Mouse (Mus musculus) lung, embryonic 14.5 days (tissue): ENCODE results near the gene Olfr498. TPM values are rescaled to one million over a fixed set of nuclear protein-coding genes. Genes with fewer than 3 reads are reported as not detected.

Experiments
- ATAC-seq: fragments of 200-750 bp; cut with Nextera tagmentation; 2 replicates; pipeline ENCODE4 v1.8.0; 2017; ENCODE audit warnings: mild to moderate bottlenecking, moderate TSS enrichment, moderate library complexity; ENCODE audit not compliant: insufficient read depth
- DNase-seq: peaks from one replicate; pipeline ENCODE4 v3.0.0-alpha.2; 2015
- H3K27ac ChIP-seq: fragments of 300-500 bp; sonication (generic); 2 replicates; pipeline ENCODE4 v1.5.1; 2014; ENCODE audit warnings: low read depth, mild to moderate bottlenecking, moderate library complexity
- H3K27me3 ChIP-seq: fragments of 300-500 bp; sonication (generic); 2 replicates; pipeline ENCODE4 v1.6.1; 2014; ENCODE audit warnings: low read length, control low read depth; ENCODE audit not compliant: insufficient read depth
- H3K36me3 ChIP-seq: fragments of 300-500 bp; sonication (generic); 2 replicates; pipeline ENCODE4 v1.6.1; 2014; ENCODE audit warnings: control low read depth; ENCODE audit not compliant: insufficient read depth
- H3K4me1 ChIP-seq: fragments of 300-500 bp; sonication (generic); 2 replicates; pipeline ENCODE4 v1.6.1; 2014; ENCODE audit warnings: antibody characterized with exemption, control low read depth; ENCODE audit not compliant: insufficient read depth
- H3K4me2 ChIP-seq: fragments of 300-500 bp; sonication (generic); 2 replicates; pipeline ENCODE4 v1.6.1; 2014; ENCODE audit warnings: mild to moderate bottlenecking
- H3K4me3 ChIP-seq: fragments of 300-500 bp; sonication (generic); 2 replicates; pipeline ENCODE4 v1.5.1; 2014; ENCODE audit warnings: low read depth, low read length
- H3K9ac ChIP-seq: fragments of 300-500 bp; sonication (generic); 2 replicates; pipeline ENCODE4 v1.6.1; 2014
- H3K9me3 ChIP-seq: fragments of 300-500 bp; sonication (generic); 2 replicates; pipeline ENCODE4 v1.6.1; 2016; ENCODE audit warnings: low read depth, low read length, control low read depth
- CTCF ChIP-seq: IDR thresholded peaks from 2 replicates; pipeline ENCODE4 v1.5.1; 2016; ENCODE audit warnings: antibody characterized with exemption, low read depth
- WGBS: fragments of 180-500 bp; shearing (Covaris S2); extraction: QIAGEN DNeasy Blood & Tissue Kit; methylation state at CpG from one replicate; pipeline ENCODE4 v1.1.7; 2014; 5-methylcytosine and 5-hydroxymethylcytosine counted together
- polyA plus RNA-seq: library from polyadenylated mRNA; unstranded; fragments of >200 nt; fragmentation: Nextera tagmentation; extraction: Ambion mirVana; gene quantifications from 2 replicates; pipeline ENCODE4 v1.2.1, GENCODE M21; 2014

The Olfr498 gene
- polyA plus RNA-seq: not detected in 2 replicates

- Histone ChIP-seq H3K27ac (no peak within 1 kb of the TSS), H3K4me2 (no peak within 1 kb of the TSS), H3K4me3 (no peak within 1 kb of the TSS), H3K9me3 (no peaks in the 10 kb centered on the region), H3K9ac (no peak within 1 kb of the TSS), H3K36me3 (no peaks in the 10 kb centered on the region), H3K4me1 (no peaks in the 10 kb centered on the region), H3K27me3 (no peaks in the 10 kb centered on the region)
- TF ChIP-seq CTCF: no peak
- no peak for ATAC-seq
- no peak for DNase-seq
- 89% methylated on average over 1 of the region's 1 CpGs for WGBS
These were observed at the start of gene Olfr498 for GRCm38 (mm10) chr7:108465026-108465425. Gene Olfr498, plus strand, starts transcription at chr7:108465326.

GRCm38 (mm10) chr7:108420121-108420520 is 45.0 kb upstream of the Olfr498 start, which contains the start of gene Olfr497:
Gene Olfr497, plus strand, starts transcription at chr7:108420421.
- no peaks in the 10 kb centered on the region for H3K27me3 ChIP-seq
- ATAC-seq (no peak), DNase-seq (no peak)
- no peak within 1 kb of the TSS for H3K4me3 ChIP-seq
- TF ChIP-seq CTCF: no peak
- H3K9me3 ChIP-seq: no peaks in the 10 kb centered on the region
- no peak within 1 kb of the TSS for H3K4me2 ChIP-seq
- H3K4me1 ChIP-seq: no peaks in the 10 kb centered on the region
- no peak within 1 kb of the TSS for H3K27ac ChIP-seq
- no peak within 1 kb of the TSS for H3K9ac ChIP-seq
- WGBS: 68% methylated on average over 2 of the region's 2 CpGs
- no peaks in the 10 kb centered on the region for H3K36me3 ChIP-seq

Other genes starting within 250 kb of the Olfr498 start
- not detected in 2 replicates for gene Olfr488, start 207.0 kb upstream of the Olfr498 start, polyA plus RNA-seq
- not detected in 2 replicates for gene Olfr490, start 176.4 kb upstream of the Olfr498 start, polyA plus RNA-seq
- not detected in 2 replicates for gene Olfr491, start 151.9 kb upstream of the Olfr498 start, polyA plus RNA-seq
- not detected in 2 replicates for gene Olfr492, start 141.7 kb upstream of the Olfr498 start, polyA plus RNA-seq
- not detected in 2 replicates for gene Olfr493, start 118.3 kb upstream of the Olfr498 start, polyA plus RNA-seq
- not detected in 2 replicates for gene Olfr494, start 100.0 kb upstream of the Olfr498 start, polyA plus RNA-seq
- gene Olfr495, start 72.2 kb upstream of the Olfr498 start, polyA plus RNA-seq: not detected in 2 replicates
- gene Olfr497, start 44.9 kb upstream of the Olfr498 start, polyA plus RNA-seq: not detected in 2 replicates
- gene Olfr502, start 59.7 kb downstream of the Olfr498 start, polyA plus RNA-seq: not detected in 2 replicates
- not detected in 2 replicates for gene Olfr503, start 79.2 kb downstream of the Olfr498 start, polyA plus RNA-seq
- not detected in 2 replicates for gene Olfr504, start 100.5 kb downstream of the Olfr498 start, polyA plus RNA-seq
- not detected in 2 replicates for gene Olfr506, start 145.5 kb downstream of the Olfr498 start, polyA plus RNA-seq
- not detected in 2 replicates for gene Olfr507, start 156.5 kb downstream of the Olfr498 start, polyA plus RNA-seq
- not detected in 2 replicates for gene Olfr508, start 164.7 kb downstream of the Olfr498 start, polyA plus RNA-seq
- gene Olfr509, start 186.6 kb downstream of the Olfr498 start, polyA plus RNA-seq: 0.05 TPM in 1 of 2 replicates, not detected in the other
- gene Olfr510, start 201.1 kb downstream of the Olfr498 start, polyA plus RNA-seq: not detected in 2 replicates
- gene Olfr512, start 248.0 kb downstream of the Olfr498 start, polyA plus RNA-seq: not detected in 2 replicates